Mouse (Mus musculus) common myeloid progenitor, adult 5-6 weeks (primary cell): ENCODE data around the gene Trappc11. TPM values are rescaled to one million over a fixed set of nuclear protein-coding genes. Genes with fewer than 3 reads are reported as not detected.
"Not testable (repeated sequence)": the region's sequence is repeated elsewhere in the genome, so short reads cannot be mapped to it uniquely, and the experiment has no call there.

Experiments used
- ATAC-seq: replicated peaks from 2 replicates; pipeline ENCODE4 v1.8.0; 2016; ENCODE audit warnings: low read depth, mild to moderate bottlenecking, moderate TSS enrichment, inconsistent platforms; ENCODE audit not compliant: poor library complexity, severe bottlenecking
- total RNA-seq: library from RNA; stranded (forward); fragments of 200-1000, 187-1606 nt; gene quantifications from 2 replicates; pipeline ENCODE4 v1.2.3, GENCODE M21; 2017

Trappc11 gene
- total RNA-seq, 1 experiment from 2014 or later, result 38.2 TPM

GRCm38 (mm10) chr8:47493106-47493505 is 40.2 kb downstream of the Trappc11 start:
- no peak for ATAC-seq

- ATAC-seq, result no peak
These were observed 46.0 kb downstream of the Trappc11 start for GRCm38 (mm10) chr8:47487231-47487630.

- ATAC-seq, result no peak
These were observed 50.8 kb downstream of the Trappc11 start for GRCm38 (mm10) chr8:47482354-47483071.

GRCm38 (mm10) chr8:47480039-47480438 is 53.2 kb downstream of the Trappc11 start:
- ATAC-seq, result no peak

- no peak for ATAC-seq
These were observed 71.6 kb downstream of the Trappc11 start for GRCm38 (mm10) chr8:47461650-47462049.

- ATAC-seq, result no peak
These were observed 74.0 kb downstream of the Trappc11 start for GRCm38 (mm10) chr8:47459216-47459749.

GRCm38 (mm10) chr8:47458591-47458990 is 74.7 kb downstream of the Trappc11 start:
- ATAC-seq, result no peak

- not testable (repeated sequence) for ATAC-seq
These were observed 84.1 kb downstream of the Trappc11 start for GRCm38 (mm10) chr8:47449211-47449610.

GRCm38 (mm10) chr8:47446312-47447046 is 86.8 kb downstream of the Trappc11 start, which contains the start of gene Stox2:
Gene Stox2 (minus strand): TSS chr8:47446362.
- no peak for ATAC-seq

Other genes with a start within 250 kb of the Trappc11 start
- gene Stox2, start 87.1 kb downstream of the Trappc11 start, total RNA-seq, result 0.87 TPM in 2 replicates
- 30.3 and 44.9 TPM in 2 replicates for gene Rwdd4a, start 194 bp upstream of the Trappc11 start, total RNA-seq
- gene Ing2, start 142.1 kb upstream of the Trappc11 start, total RNA-seq, result 65.9 and 66.7 TPM in 2 replicates
- gene Cdkn2aip, start 180.5 kb upstream of the Trappc11 start, total RNA-seq, result 33.7 and 36.0 TPM in 2 replicates